Comparison of ENCODE assay signal across 25 mouse cellular contexts in genomic region chr1:159235674-159236073, GRCm38 (mm10). TPM values are rescaled to one million over a fixed set of nuclear protein-coding genes. Genes with fewer than 3 reads are reported as not detected.
DNase-seq lines count a peak whose midpoint lies in the region; ATAC-seq and TF ChIP-seq lines count a peak whose summit lies in the region.
"Had no signal": no experiment of that assay in that cellular context is flagged by ENCODE, and none has a peak within 500 bp of the region (broad histone marks: within the 10 kb centered on the region; RNA-seq: fewer than 3 reads in every experiment).

No protein-coding gene starts in this region.

- H3K4me3 ChIP-seq in stomach, embryonic 16.5 days (replicated peaks; ENCODE audit: low read length): no peak overlapping the region
- H3K4me3 ChIP-seq in stomach, postnatal 0 days (ENCODE audit: low read depth, low read length): no peak overlapping the region
- peak overlapping the region; percentile 10; the same call in 1 of the 2 replicates for H3K4me3 ChIP-seq in liver, embryonic 11.5 days (ENCODE audit: low read depth, low read length)
- H3K4me3 ChIP-seq in liver, postnatal 0 days (ENCODE audit: low read depth, low read length): 0 out of 2 replicates have a peak overlapping the region, but pooled peaks have one; percentile 6
- H3K4me3 ChIP-seq in intestine, postnatal 0 days (ENCODE audit: low read depth, low read length): no peak overlapping the region
- H3K4me3 ChIP-seq: embryonic facial prominence, embryonic 13.5 days; heart, adult 2 months; hindbrain, embryonic 13.5 days; limb, embryonic 10.5 days; megakaryocyte, embryonic 14.5 days; neural tube, embryonic 13.5 days had no signal

- no peak for DNase-seq in stomach, postnatal 0 days (ENCODE audit: low spot score)
- DNase-seq in liver, embryonic 11.5 days (ENCODE audit: low spot score): no peak
- no peak for DNase-seq in liver, postnatal 0 days
- DNase-seq in neural tube, embryonic 10.5 days (ENCODE audit: extremely low spot score, low spot score): no peak
- DNase-seq: adrenal gland, adult 2 months; cerebellum, adult 2 months; cerebellum, postnatal 36 days; embryo, embryonic 11 days; gastrocnemius, postnatal 14 days; heart, adult 2 months; kidney, adult 2 months; lung, postnatal 10 days; midbrain, embryonic 14.5 days; thymus, adult 18-20 months; thymus, postnatal 36 days had no signal

- 0 out of 2 replicates have a peak overlapping the region, but pooled peaks have one; percentile 4 for H3K4me2 ChIP-seq in stomach, embryonic 16.5 days (ENCODE audit: low read depth, low read length)
- H3K4me2 ChIP-seq in stomach, postnatal 0 days (replicated peaks; ENCODE audit: low read depth): no peak overlapping the region
- peak overlapping the region; percentile 43 for H3K4me2 ChIP-seq in liver, embryonic 11.5 days
- peak overlapping the region; percentile 47 for H3K4me2 ChIP-seq in liver, postnatal 0 days (ENCODE audit: low read depth, low read length)
- H3K4me2 ChIP-seq in intestine, postnatal 0 days (replicated peaks; ENCODE audit: low read depth): no peak overlapping the region

- no peak overlapping the region for H3K9ac ChIP-seq in stomach, embryonic 16.5 days (ENCODE audit: low read length)
- H3K9ac ChIP-seq in stomach, postnatal 0 days (ENCODE audit: low read length): no peak overlapping the region
- no peak overlapping the region for H3K9ac ChIP-seq in liver, embryonic 11.5 days (ENCODE audit: low read depth, low read length)
- no peak overlapping the region for H3K9ac ChIP-seq in liver, postnatal 0 days (replicated peaks)
- H3K9ac ChIP-seq in intestine, postnatal 0 days (ENCODE audit: low read depth, low read length): no peak overlapping the region
- H3K9ac ChIP-seq: embryonic facial prominence, embryonic 13.5 days; hindbrain, embryonic 13.5 days; neural tube, embryonic 13.5 days had no signal

- H3K4me1 ChIP-seq in stomach, embryonic 16.5 days (ENCODE audit: control insufficient read depth, insufficient read depth, low read length): peaks cover 22% of the 10 kb centered on the region; the same call in 1 of the 2 replicates
- H3K4me1 ChIP-seq in stomach, postnatal 0 days (replicated peaks; ENCODE audit: control insufficient read depth, insufficient read depth): no peaks in the 10 kb centered on the region; the same call in 1 of the 2 replicates
- peaks cover 26% of the 10 kb centered on the region for H3K4me1 ChIP-seq in liver, embryonic 11.5 days (replicated peaks; ENCODE audit: control insufficient read depth, insufficient read depth, low read length)
- peaks cover 37% of the 10 kb centered on the region for H3K4me1 ChIP-seq in liver, postnatal 0 days (ENCODE audit: insufficient read depth)
- no peaks in the 10 kb centered on the region for H3K4me1 ChIP-seq in intestine, postnatal 0 days (replicated peaks; ENCODE audit: control insufficient read depth, insufficient read depth, low read length)

- 53% methylated on average over 2 of the region's 2 CpGs for WGBS in stomach, embryonic 16.5 days
- 68% methylated on average over 2 of the region's 2 CpGs for WGBS in stomach, postnatal 0 days
- WGBS in liver, embryonic 11.5 days: 42% methylated on average over 2 of the region's 2 CpGs
- 47% methylated on average over 2 of the region's 2 CpGs for WGBS in liver, postnatal 0 days (ENCODE audit: insufficient replicate concordance)
- WGBS in intestine, postnatal 0 days: 65% methylated on average over 2 of the region's 2 CpGs

- no peak for TF ChIP-seq EP300 in stomach, postnatal 0 days (optimal IDR thresholded peaks at IDR 0.05)
- TF ChIP-seq EP300 in liver, postnatal 0 days (IDR thresholded peaks at IDR 0.05; ENCODE audit: low read depth): peak; percentile 89

- H3K27me3 ChIP-seq in stomach, embryonic 16.5 days (ENCODE audit: control insufficient read depth, insufficient read depth, low read length): no peaks in the 10 kb centered on the region
- no peaks in the 10 kb centered on the region for H3K27me3 ChIP-seq in stomach, postnatal 0 days (ENCODE audit: control insufficient read depth, insufficient read depth, low read length)
- no peaks in the 10 kb centered on the region for H3K27me3 ChIP-seq in liver, embryonic 11.5 days (replicated peaks; ENCODE audit: control insufficient read depth, insufficient read depth, low read length)
- H3K27me3 ChIP-seq in liver, postnatal 0 days (ENCODE audit: insufficient read depth, low read length): no peaks in the 10 kb centered on the region
- no peaks in the 10 kb centered on the region for H3K27me3 ChIP-seq in intestine, postnatal 0 days (replicated peaks; ENCODE audit: control insufficient read depth, insufficient read depth, low read length)
- H3K27me3 ChIP-seq: embryonic facial prominence, embryonic 13.5 days; hindbrain, embryonic 13.5 days; megakaryocyte, embryonic 14.5 days; neural tube, embryonic 13.5 days had no signal

- H3K36me3 ChIP-seq in stomach, embryonic 16.5 days (ENCODE audit: control insufficient read depth, insufficient read depth, low read length): no peaks in the 10 kb centered on the region
- H3K36me3 ChIP-seq in stomach, postnatal 0 days (ENCODE audit: control insufficient read depth, insufficient read depth, low read length): no peaks in the 10 kb centered on the region
- 0 out of 2 replicates have a peak, but pooled peaks cover 3% of the 10 kb centered on the region for H3K36me3 ChIP-seq in liver, embryonic 11.5 days (ENCODE audit: control insufficient read depth, insufficient read depth, low read length)
- peaks cover 10% of the 10 kb centered on the region for H3K36me3 ChIP-seq in liver, postnatal 0 days (replicated peaks; ENCODE audit: insufficient read depth, low read length)
- peaks cover 5% of the 10 kb centered on the region; the same call in 1 of the 2 replicates for H3K36me3 ChIP-seq in intestine, postnatal 0 days (ENCODE audit: control insufficient read depth, insufficient read depth)

- no peak for ATAC-seq in stomach, embryonic 16.5 days (ENCODE audit: insufficient read depth, low FRiP score)
- no peak for ATAC-seq in stomach, postnatal 0 days (ENCODE audit: low FRiP score, low TSS enrichment)
- ATAC-seq in liver, embryonic 11.5 days (replicated peaks; ENCODE audit: low FRiP score): peak; percentile 42
- no peak for ATAC-seq in liver, postnatal 0 days
- ATAC-seq in granulocyte monocyte progenitor cell, adult 5-6 weeks (replicated peaks; ENCODE audit: poor library complexity, severe bottlenecking): no peak
- ATAC-seq in intestine, postnatal 0 days: no peak
- ATAC-seq: forebrain, embryonic 16.5 days had no signal

- no peak overlapping the region for H3K27ac ChIP-seq in stomach, embryonic 16.5 days (ENCODE audit: low read length)
- H3K27ac ChIP-seq in stomach, postnatal 0 days (replicated peaks): no peak overlapping the region
- peak overlapping the region; percentile 51 for H3K27ac ChIP-seq in liver, embryonic 11.5 days (ENCODE audit: low read depth, low read length)
- peak overlapping the region; percentile 49; the same call in 1 of the 2 replicates for H3K27ac ChIP-seq in liver, postnatal 0 days (ENCODE audit: low read depth)
- no peak overlapping the region for H3K27ac ChIP-seq in intestine, postnatal 0 days (ENCODE audit: low read depth, low read length)
- H3K27ac ChIP-seq: embryonic facial prominence, embryonic 13.5 days; heart, adult 2 months; hindbrain, embryonic 13.5 days; kidney, postnatal 0 days; limb, embryonic 10.5 days; neural tube, embryonic 13.5 days had no signal

- no peak for TF ChIP-seq CTCF in stomach, postnatal 0 days (IDR thresholded peaks at IDR 0.05; ENCODE audit: low read depth)
- TF ChIP-seq CTCF in liver, postnatal 0 days (IDR thresholded peaks at IDR 0.05; ENCODE audit: low read depth): no peak
- TF ChIP-seq CTCF in intestine, postnatal 0 days (IDR thresholded peaks at IDR 0.05; ENCODE audit: low read depth): no peak

- no peaks in the 10 kb centered on the region for H3K9me3 ChIP-seq in stomach, embryonic 16.5 days (replicated peaks; ENCODE audit: control insufficient read depth, low read length)
- no peaks in the 10 kb centered on the region for H3K9me3 ChIP-seq in stomach, postnatal 0 days (ENCODE audit: control insufficient read depth, low read length)
- H3K9me3 ChIP-seq in liver, embryonic 11.5 days (ENCODE audit: control insufficient read depth, low read length): no peaks in the 10 kb centered on the region
- no peaks in the 10 kb centered on the region for H3K9me3 ChIP-seq in liver, postnatal 0 days (ENCODE audit: low read length)
- no peaks in the 10 kb centered on the region for H3K9me3 ChIP-seq in intestine, postnatal 0 days (ENCODE audit: control insufficient read depth)
- H3K9me3 ChIP-seq: embryonic facial prominence, embryonic 13.5 days; hindbrain, embryonic 13.5 days; limb, embryonic 10.5 days; megakaryocyte, embryonic 14.5 days; neural tube, embryonic 13.5 days had no signal

RNA-seq across cellular contexts. Expression of gene Cop1, which starts 3.6 kb away (rescaled TPM):
- polyA plus RNA-seq in stomach, embryonic 16.5 days (2015; fragmentation: Nextera tagmentation; extraction: Ambion mirVana): 16.1 and 17.8 TPM in 2 replicates
- polyA plus RNA-seq in stomach, postnatal 0 days (2015; fragmentation: Nextera tagmentation; extraction: Ambion mirVana): 44.4 and 51.1 TPM in 2 replicates
- polyA plus RNA-seq in liver, embryonic 11.5 days (2014; fragmentation: Nextera tagmentation; extraction: Ambion mirVana): 104 and 113 TPM in 2 replicates
- polyA plus RNA-seq in liver, postnatal 0 days (2015; fragmentation: Nextera tagmentation; extraction: Ambion mirVana): 32.8 and 33.2 TPM in 2 replicates
- total RNA-seq in granulocyte monocyte progenitor cell, adult 5-6 weeks (2014; fragmentation: Nextera tagmentation): 81.8 and 118 TPM in 2 replicates
- 137 and 141 TPM in 2 replicates for total RNA-seq in granulocyte monocyte progenitor cell, adult 5-6 weeks (2017)
- 32.4 and 32.8 TPM in 2 replicates for polyA plus RNA-seq in intestine, postnatal 0 days (2015; fragmentation: Nextera tagmentation; extraction: Ambion mirVana)

Comparison
In these comparisons a context has a peak if more than half of its experiments do, and no peak if none do; other contexts are left out.
1. H3K4me2 ChIP-seq: peak in stomach, embryonic 16.5 days (single experiment), liver, embryonic 11.5 days (single experiment) and liver, postnatal 0 days (single experiment); none in stomach, postnatal 0 days (single experiment) and intestine, postnatal 0 days (single experiment).
2. H3K27ac ChIP-seq: peak in liver, embryonic 11.5 days (single experiment) and liver, postnatal 0 days (single experiment); none in stomach, embryonic 16.5 days (single experiment), stomach, postnatal 0 days (single experiment) and intestine, postnatal 0 days (single experiment).
3. H3K4me3 ChIP-seq: peak in liver, embryonic 11.5 days (single experiment) and liver, postnatal 0 days (single experiment); none in stomach, embryonic 16.5 days (single experiment), stomach, postnatal 0 days (single experiment) and intestine, postnatal 0 days (single experiment).